Mouse (Mus musculus): Measurements from ENCODE around the gene Nav2.

- no peak for TF ChIP-seq CHD2 (IDR thresholded peaks at IDR 0.05; ENCODE audit: low read length)
- TF ChIP-seq EP300 (IDR thresholded peaks at IDR 0.05; ENCODE audit: low read depth in 1 of 2, low read length in 2 of 2): no peak
- no peak for TF ChIP-seq KAT2A (conservative IDR thresholded peaks at IDR 0.05; ENCODE audit: low read depth, low read length)
- no peak for TF ChIP-seq MYC (IDR thresholded peaks at IDR 0.05; ENCODE audit: low read depth, low read length)
- no peak for TF ChIP-seq POLR2A (IDR thresholded peaks at IDR 0.05; ENCODE audit: control insufficient read depth in 1 of 2, insufficient read depth in 1 of 2, low read depth in 1 of 2, low read length in 2 of 2, poor library complexity in 1 of 2)
Measured at GRCm38 (mm10) chr7:49375499-49375974, 467.0 kb downstream of the Nav2 start.

Measured in MEL (cell line).